Mouse (Mus musculus): ENCODE data around the gene Hes3.

Gene Hes3

DNA sequence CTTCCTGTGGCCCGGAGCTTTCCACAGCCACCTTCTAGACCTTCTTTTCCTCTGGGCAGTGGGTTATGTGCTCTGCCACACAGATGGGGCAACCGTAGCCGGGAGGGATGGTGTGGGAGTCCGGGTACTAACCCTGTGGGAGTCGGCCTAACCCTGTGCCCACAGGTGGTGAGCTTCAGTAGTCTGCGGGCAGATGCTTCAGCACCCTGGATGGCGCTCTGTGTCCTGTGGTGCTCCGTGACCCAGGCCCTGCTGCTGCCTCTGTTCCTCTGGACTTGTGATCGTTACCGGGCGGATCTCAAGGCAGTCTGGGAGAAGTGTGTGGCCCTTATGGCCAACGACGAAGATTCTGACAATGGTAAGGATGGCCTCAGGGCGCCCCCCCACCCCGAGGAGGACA lies 9.9 kb downstream of the Hes3 start:
- DNase-seq (ENCODE audit: low read depth, low spot score), result no peak

DNA sequence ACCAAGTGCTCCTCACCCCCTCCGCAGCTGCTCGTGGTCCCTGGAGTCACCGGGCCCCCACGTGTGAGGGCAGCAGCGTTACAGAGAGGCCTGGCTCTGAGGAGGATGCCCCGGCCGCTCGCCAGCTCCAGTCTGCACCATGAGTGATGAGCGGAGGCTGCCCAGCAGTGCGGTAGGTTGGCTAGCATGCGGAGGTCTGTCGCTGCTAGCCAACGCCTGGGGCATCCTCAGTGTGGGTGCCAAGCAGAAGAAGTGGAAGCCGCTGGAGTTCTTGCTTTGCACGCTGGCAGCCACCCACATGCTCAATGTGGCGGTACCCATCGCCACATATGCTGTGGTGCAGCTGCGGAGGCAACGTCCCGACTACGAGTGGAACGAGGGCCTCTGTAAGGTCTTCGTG lies 12.5 kb downstream of the Hes3 start:
- no peak for DNase-seq (ENCODE audit: low read depth, low spot score)

DNA sequence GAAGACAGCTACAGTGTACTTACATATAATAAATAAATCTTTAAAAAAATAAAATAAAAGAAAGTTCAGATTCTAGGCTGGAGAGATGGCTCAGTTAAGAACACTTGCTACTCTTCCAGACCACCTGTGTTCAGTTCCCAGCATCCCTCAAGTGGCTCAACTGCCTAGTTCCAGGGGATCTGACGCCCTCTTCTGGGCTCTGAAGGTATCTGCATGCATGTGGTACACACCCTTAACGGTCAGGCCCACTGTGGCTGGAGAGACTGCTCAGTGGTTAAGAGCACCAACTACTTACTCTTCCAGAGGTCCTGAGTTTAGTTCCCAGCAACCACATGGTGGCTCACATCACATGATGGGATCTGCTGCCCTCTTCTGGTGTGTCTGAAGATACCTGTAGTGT lies 13.5 kb downstream of the Hes3 start:
- DNase-seq (ENCODE audit: low read depth, low spot score), result no peak

DNA sequence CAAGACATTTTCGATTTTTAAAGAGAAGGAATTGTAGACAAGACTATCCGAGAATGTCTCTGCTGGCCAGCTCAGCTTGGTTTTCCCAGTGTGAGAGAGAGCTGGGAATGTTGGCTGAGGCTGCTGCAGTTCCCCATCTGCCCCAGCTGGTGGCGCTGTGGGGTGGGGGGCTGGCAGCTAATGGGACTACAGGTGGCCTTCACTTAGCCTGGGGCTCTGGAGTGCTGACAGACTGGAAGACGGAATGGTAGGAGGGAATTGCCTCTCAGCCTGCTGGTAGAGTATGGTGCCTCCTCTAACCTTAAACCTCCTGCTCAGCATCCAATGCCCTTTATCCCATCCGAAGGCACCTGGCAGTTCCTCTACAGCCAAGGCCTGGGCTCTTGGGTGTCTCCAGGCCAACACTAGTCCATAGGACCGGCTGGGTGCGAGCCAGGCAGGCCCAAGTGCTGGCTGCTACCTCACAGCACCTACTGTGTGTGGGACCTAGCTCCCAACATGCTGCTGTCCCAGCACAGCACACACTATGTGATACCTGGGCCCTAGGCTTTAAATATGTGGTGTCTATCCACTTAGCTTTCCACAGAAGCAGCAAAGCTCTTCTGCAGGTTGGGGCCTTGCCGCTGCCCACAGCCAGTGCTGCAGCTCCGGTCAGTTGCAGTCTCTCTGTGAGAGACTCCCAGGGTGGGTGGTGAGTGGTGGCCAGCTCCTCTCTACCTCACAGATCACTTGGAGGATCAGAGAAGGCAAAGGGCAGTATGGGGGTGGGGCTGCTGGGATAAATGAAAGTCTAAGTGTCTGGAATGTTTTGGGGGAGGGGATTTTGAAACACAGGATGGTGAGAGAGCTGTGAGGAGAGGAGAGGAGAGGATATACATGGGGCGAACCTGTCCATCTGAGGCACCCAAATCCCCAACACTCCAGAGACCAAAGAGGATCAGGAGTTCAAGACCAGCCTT lies 14.8 kb downstream of the Hes3 start:
- DNase-seq (ENCODE audit: low read depth, low spot score), result no peak

DNA sequence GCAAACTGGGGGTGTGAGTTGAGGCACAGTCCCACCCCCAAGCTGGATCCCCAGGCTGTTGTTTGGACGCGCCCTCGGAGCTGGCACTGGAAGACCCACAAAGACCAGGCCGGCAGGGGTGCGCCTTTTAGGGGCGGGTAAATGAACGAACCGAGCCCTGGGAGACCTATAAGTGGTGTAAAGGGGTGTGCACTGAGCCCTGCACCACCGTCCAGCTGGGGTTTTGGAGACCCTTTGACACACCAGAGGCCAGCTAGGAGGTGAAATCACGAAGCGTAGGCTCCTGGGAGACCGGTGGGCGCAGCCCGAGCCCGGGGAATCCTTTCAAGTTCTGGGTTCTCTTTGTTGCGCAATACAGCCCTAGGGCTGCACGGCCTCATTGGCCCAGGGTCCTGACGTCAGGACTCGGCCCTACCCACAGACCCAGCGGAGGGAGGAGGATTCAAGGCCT lies 16.8 kb downstream of the Hes3 start:
- DNase-seq (ENCODE audit: low read depth, low spot score), result no peak

DNA sequence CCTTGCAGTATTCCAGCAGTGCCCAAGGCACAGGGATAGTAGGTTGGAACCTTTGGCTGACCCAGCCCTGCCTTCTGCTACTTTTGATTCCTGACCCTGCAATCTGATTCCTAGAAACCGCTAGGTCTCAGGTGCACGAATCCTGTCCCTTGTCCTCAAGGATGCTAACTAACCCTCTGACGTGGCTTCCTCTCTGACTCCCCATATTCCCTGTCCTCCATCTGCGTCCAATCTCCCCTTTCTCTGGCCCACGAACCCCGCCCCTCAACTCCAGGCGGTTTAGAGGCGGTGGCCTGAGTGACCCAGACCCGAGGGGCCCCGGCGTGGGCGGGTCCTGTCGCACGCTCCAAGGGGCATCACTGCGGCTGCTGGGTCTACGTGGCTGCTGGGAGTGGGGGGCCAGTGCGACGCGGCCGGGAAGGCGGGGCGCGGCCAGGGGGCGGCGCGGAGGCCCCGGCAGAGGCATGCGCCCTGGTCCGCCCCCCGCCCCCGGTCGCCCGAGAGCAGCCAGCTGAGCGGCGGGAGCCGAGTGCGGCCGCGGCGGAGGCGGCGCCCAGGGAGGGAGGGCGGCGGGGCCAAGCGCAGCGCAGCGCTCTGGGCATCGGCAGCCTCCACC lies 17.7 kb downstream of the Hes3 start, which contains the start of gene Gpr153:
Gene Gpr153 (plus strand): TSS at position 612 of the 616 bp plus-strand sequence.
- DNase-seq (ENCODE audit: low read depth, low spot score), result no peak

DNA sequence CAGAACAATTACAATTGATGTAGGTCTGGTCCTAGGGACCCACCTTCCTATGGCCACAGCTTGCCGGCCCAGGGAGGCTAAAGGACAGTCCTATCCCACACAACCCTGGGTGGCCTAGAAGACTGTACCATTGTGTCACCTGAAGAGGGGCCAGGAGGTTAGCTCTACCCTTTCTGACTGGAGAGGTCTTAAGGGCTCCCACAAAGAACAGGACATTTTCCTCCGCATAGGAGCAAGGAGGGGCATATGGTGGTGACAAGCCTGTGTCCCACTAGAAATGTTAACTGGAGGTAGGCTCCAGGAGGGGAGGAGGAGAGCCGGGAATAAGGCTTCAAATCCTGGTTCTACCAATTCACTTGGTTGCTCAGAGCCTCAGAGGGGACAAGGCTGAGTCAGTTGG lies 18.3 kb downstream of the Hes3 start:
- no peak for DNase-seq (ENCODE audit: low read depth, low spot score)

DNA sequence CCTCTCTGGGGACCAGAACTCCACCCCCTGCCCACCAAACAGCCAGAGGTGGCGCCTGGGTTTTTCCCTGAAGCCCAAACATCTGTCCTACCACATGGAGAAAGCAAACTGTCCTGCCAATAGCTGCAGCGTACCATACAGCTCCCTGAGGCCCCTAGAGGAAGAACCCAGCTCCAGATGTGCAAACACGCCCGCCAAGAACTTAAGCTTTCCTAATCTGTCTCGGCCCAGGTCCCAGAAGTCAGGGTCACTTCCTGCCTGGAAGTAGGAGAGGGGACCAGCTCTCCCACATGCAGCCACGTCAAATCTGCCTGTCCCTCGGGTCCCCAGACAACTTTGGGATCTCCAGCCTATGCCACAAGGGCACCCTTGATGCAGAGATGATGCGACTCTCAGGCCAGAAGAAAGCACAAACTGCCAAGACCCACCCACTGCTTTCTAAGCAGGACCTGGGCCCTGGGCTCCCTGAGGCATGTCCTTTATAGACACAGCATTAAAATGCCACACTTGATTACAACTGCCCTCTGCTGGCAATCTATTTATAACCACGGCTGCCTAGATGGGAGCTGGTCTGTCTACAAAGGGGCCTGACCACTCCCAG lies 18.9 kb downstream of the Hes3 start:
- DNase-seq (ENCODE audit: low read depth, low spot score), result no peak

DNA sequence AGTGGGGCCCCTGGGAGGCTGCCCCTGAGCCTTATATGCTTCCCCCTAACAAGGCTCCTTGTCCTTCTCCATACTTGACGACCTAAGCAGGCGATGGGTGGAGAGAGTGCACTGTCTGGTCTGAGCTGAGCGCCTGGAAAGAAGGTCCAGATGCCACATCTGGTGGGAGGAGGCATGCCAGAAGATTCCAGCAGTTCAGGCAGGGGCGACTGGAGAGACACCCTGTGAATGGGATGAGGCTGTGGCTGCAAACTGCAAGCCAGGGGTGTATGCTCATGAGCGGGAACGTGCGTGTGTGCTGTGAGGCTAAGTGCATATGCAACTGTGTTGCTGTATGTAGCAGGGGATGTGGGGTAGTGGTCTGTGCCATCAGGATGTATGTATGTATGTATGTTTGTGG lies 19.5 kb downstream of the Hes3 start:
- DNase-seq (ENCODE audit: low read depth, low spot score), result no peak

DNA sequence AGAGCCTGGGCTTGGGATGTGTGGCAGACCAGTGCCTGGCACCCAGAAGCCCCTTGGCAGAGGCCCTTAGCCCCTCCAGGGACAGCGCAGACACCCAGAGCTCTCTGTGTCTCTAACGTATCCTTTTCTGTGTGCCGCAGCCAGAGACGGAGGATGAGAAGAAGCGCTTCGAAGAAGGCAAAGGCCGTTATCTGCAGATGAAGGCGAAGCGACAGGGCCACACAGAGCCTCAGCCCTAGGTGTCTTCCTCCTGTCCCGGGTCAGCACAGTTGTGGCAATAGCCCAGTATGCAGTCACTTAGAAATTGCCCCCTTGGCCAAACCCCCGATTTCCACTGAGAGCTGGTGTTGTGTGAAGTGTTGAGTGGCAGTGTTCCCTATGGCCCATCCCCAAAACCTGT lies 20.1 kb downstream of the Hes3 start:
- DNase-seq (ENCODE audit: low read depth, low spot score), result no peak

DNA sequence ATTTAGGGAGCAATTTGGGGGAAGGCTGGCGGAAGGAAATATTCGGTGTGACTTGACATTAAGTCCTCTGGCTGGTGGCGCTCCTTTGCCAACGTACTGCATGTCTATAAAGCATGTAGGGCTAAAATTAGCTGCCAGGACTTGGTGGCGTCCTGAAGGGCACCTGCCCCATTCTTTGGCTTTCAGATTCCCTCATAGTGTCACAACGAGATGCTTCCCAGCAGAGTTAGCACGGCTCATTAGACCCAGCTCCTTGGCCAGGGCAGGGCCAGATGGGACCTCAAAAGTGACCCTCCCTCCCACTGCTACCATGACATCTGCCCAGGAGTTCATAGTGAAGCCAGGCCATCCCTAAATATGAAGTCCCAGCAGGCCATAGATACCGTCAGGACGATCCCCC lies 20.9 kb downstream of the Hes3 start:
- DNase-seq (ENCODE audit: low read depth, low spot score), result no peak

DNA sequence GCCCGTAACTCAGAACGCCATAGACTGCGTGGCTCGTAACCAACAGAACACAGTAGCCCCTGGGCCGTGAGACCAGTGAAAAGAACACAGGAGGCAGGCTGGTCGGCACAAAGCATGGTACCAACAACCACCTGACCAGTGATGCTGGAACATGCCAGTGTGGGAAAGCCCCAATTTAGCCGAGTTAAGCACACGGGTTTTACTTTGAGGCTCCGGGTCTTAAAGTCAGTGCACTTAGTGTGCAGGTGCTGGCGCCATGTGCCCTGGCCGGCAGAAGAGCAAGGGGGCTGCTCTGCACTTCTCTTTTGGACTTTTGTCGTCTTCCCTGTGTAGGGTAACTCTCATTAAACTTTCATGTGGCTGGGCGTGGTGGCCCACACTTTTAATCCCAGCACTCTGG lies 21.5 kb downstream of the Hes3 start:
- DNase-seq (ENCODE audit: low read depth, low spot score), result no peak

DNA sequence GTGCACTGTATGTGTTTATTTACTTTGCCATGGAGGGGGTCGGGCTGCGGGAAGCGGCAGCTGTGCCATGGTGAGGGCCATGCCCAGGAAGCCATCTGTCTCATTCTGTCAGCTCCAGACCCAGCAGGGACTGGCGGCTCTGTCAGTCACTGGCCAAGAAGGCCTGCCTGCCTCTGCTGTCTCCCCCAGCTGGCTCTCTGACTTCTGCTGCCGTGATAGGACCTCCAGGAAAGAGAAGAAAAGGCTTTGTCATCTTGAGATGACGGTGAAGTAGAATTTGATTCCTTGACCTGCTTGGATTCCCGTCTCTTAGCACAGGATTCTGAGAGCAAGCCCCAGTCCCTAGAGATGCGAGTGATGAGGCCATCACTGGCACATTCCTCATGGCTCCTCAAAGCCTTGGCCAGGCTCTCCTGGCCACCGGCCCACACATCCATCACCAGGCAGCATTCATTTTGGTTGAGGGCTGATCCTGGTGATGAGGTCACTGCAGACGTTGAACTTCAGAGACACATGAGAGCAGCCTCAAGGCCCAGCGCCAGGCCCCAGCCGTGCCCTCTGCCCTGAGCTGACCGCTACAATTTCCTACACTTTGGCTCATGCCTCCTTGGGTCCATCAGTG lies 23.6 kb downstream of the Hes3 start:
- DNase-seq (ENCODE audit: low read depth, low spot score), result no peak

DNA sequence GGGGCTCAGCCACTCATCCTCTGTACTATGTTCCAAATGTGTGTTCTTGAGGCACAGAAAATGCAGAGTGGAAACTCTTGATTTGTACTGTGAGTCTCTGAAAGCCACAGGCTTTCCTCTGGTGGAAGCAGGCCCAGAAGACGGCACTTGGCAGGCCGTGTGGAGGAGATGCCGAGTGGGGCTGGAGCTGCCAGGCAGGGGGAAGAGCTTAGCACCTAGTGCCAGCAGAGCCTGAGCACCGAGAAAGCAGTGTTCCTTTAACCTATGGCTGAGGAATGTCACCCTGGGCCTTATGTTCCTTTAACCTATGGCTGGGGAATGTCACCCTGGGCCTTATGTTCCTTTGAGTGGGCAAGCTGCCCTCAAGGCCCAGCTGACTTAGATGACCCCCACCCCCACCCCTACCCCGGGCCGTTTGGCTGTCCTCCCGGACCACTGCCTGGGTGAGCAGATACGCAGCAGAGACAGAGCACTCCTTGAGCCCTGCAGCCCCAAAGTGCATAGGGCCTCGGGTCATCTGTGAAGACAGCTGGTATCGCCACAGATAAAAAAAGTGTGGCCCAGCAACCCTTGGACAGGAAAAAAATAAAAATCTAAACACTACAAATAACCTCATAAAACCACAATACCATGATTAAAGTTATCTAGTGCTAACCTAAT lies 25.1 kb downstream of the Hes3 start:
- no peak for DNase-seq (ENCODE audit: low read depth, low spot score)

DNA sequence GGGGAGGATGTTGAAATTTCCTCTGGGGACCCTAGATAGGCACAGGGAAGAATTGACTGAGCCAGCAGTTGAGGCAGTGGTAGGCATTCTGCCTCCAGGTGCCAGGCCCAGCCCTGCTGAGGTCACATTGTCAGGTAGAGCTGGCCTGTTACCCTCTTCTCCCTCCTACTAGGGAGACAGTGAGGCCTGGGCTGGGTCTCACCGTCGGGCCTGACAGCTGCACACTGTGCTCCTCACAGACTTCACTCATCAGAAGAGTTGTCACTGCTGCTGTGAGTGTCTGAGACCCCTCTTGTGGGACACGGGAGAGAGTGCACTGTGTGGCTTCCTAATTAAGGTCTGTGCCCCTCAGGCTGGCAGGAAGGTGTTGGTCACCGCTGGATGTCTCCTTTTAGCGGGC lies 25.7 kb downstream of the Hes3 start:
- DNase-seq (ENCODE audit: low read depth, low spot score), result no peak

DNA sequence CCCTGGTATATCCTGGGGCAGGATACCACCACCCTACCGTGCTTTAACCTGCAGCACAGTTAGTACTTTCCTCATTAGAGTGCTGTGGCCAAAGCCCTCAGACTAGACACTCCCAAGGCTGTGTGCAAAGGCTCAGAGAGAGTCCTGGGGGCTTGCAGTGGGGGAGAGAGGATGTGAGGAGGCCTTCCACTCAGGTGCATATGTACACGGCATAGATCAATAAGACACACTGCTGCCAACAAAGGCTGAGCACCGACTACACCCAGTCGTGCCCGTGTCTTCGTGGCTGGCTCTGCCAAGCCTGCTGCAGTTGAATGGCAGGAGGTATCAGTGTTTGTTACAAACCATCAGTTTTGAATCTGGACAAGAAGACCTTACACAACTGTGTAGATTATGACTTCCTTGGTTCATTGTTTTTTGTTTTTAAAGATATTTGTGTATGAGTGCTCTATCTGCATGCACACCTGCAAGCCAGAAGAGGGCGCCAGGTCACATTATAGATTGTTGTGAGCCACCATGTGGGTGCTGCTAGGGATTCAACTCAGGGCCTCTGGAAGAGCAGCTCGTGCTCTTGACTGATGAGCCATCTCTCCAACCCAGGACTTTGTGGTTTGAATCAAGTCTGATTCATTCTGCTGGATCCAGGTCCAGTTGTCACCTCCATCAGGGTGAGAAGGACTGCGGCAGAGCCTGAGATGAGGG lies 26.4 kb downstream of the Hes3 start:
- DNase-seq (ENCODE audit: low read depth, low spot score), result peak; percentile 31

DNA sequence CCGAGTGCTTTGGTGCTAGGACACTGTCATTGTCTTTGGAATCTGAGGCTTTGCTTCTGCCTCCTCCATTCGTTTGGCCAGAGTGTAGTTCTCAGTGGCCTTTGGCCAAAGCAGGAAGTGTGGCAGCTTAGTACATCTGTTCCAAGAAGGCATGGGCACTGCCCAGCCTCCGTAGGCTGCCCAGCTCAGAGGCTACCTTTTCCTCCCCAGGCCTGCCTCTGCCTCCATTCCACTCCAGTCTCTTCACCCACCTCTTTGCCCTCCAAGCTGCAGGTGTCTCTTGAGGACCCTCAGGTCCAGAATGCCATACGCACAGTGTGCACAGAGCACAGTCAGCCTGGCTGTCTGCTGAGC lies 27.3 kb downstream of the Hes3 start:
- DNase-seq (ENCODE audit: low read depth, low spot score), result no peak

DNA sequence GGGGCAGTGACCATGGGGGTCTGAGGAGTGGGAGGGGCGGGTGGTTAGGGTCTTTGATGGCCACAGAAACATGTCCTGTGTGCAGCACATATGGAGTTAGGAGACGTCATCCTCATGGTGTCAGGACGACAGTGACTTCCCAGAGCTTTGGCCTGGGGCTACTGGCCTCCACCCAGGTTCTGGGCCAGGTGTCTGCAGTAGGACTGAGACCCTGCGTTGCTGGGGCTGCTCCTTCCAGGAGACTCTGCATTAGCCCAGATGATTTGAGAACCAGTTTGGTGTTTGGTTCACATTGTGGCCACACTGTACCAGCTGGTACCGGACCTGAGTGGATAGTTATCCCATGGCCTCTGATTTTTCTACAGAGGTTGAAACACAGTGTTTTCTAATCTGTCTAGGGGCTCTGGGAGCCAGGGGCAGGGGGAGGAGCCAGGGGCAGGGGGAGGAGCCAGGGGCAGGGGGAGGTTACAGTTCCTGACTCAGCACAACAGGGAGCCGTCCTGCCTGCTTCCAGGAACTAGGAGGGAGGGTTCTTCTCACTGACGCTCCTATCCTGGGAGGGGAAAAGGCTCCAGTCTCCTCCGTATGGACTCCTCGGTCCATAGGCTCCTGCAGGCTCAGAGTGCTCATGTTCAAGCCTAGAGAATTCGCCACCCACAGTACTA lies 27.8 kb downstream of the Hes3 start:
- no peak for DNase-seq (ENCODE audit: low read depth, low spot score)

DNA sequence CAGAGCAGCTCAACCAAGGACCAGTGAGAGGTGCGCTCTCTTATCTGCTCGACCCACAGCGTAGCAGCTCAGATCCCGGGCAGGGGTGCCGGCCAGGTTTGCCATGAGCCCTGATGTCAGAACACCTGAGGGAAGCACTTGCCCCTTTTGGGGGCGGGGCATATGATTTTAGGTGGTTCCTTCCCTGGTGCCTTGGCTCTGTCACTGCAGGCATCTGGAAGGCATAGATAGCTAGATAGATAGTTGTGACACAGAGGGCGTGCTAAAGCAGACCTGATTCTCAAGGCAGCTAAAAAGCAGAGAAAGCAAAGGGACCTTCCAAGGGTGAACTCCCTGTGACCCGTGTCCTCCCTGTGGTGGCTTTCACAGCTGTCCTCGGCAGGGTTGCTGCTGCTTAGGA lies 28.4 kb downstream of the Hes3 start:
- DNase-seq (ENCODE audit: low read depth, low spot score), result no peak

DNA sequence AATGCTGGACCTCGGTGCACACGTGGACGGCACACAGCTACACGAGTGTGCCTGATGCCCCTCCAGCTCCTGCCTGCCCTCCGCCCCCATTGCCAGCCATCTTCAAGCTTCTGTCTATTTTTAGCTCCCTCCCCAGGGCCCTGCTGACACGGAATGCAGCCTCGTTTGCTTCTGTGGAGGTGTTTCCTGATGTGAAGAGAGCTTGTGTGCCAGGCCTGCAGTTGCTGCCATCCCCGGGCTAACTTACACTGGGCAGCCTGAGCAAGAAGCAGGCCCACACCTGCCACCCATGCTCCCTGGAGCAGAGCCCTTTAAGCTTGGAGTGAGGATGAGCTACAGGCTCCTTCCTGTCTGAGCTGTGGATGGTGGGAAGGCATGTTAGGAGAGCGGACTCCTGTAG lies 29.3 kb downstream of the Hes3 start:
- DNase-seq (ENCODE audit: low read depth, low spot score), result no peak

DNA sequence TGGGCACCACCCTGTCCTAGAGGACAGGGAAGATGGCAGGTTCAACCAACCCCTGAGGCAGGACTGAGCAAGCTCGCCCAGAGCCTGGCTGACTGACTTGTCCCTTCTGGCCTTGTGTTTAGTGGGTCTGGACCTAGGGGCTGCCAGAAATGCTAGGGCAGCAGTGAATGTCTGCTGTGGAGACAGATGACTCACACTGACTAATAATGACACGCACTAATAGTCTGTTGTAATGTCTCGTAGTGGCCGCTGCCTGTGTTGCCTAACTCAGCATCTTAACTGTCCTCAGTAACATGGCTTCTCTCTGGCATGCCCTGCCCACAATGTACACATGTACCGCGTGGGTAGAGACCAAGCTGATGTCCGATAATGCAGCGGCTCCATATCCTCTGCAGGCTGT lies 31.0 kb downstream of the Hes3 start:
- no peak for DNase-seq (ENCODE audit: low read depth, low spot score)
